Mouse (Mus musculus): ENCODE data around the gene Vmn2r66.

The Vmn2r66 gene

DNA sequence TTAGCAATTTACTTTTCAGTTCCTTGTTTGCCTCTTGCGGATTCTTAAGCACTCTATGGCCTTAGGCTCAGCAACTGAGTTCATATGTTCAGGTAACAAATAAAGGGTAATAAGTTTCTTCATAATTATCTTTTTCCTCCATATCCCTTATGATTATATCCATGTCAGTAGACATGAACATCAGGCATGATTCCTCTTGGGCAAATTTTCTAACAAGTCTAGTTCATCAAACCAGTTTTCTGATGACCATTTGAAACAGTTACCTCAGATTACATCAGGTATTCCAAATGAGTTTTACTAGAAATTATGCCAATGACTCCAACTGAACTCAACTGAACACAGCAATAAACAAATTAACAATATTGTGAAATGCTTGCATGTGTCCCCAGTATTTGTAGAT lies at the start of gene Vmn2r66:
Vmn2r66 (minus strand) TSS at position 101 of the 400 bp plus-strand sequence.
- no peak for DNase-seq

GRCm38 (mm10) chr7:84996694-84997093 lies 15.4 kb downstream of the Vmn2r66 start:
- DNase-seq: no peak

DNA sequence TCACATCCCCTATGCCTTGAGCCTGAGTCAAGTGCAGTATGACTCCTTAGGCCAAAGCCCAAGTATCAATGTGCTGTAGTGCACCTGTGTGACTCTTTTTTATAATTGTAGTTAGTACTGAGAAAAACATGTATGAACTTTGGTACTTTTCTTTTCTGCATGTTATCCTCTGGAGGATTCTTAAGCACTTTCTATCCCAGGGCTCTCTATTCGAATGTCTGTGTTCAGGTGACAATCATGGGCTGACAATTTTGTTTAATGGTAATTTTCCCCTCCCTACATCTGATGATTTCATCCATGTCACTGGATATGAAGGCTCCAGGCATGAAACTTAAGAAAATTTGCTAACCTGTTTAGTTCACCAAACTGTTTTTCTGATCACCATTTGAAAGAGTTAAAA lies 48.1 kb downstream of the Vmn2r66 start, which contains the start of gene Vmn2r65:
Vmn2r65 (minus strand) TSS at position 101 of the 400 bp plus-strand sequence.
- DNase-seq: no peak
